Mouse (Mus musculus): ENCODE measurements around the gene Gm11077.

Gm11077 gene

GRCm38 (mm10) chr6:140747591-140747990, 18.5 kb downstream of the Gm11077 start:
- no peak for DNase-seq (ENCODE audit: low read depth)

- DNase-seq (ENCODE audit: low read depth), result no peak
Observed at GRCm38 (mm10) chr6:140750371-140751080, 21.4 kb downstream of the Gm11077 start.

GRCm38 (mm10) chr6:140766365-140766764, 37.3 kb downstream of the Gm11077 start:
- peak; percentile 76 for DNase-seq (ENCODE audit: low read depth)

- peak; percentile 32 for DNase-seq (ENCODE audit: low read depth)
Observed at GRCm38 (mm10) chr6:140767237-140767636, 38.2 kb downstream of the Gm11077 start.

GRCm38 (mm10) chr6:140768180-140768579, 39.1 kb downstream of the Gm11077 start:
- peak; percentile 29 for DNase-seq (ENCODE audit: low read depth)

- no peak for DNase-seq (ENCODE audit: low read depth)
Observed at GRCm38 (mm10) chr6:140768859-140769640, 40.0 kb downstream of the Gm11077 start.

- no peak for DNase-seq (ENCODE audit: low read depth)
Observed at GRCm38 (mm10) chr6:140776274-140776673, 47.2 kb downstream of the Gm11077 start.

GRCm38 (mm10) chr6:140782524-140782923, 53.4 kb downstream of the Gm11077 start:
- no peak for DNase-seq (ENCODE audit: low read depth)

GRCm38 (mm10) chr6:140786058-140786457, 57.0 kb downstream of the Gm11077 start:
- no peak for DNase-seq (ENCODE audit: low read depth)

GRCm38 (mm10) chr6:140789850-140790249, 60.8 kb downstream of the Gm11077 start:
- DNase-seq (ENCODE audit: low read depth), result peak; percentile 15

GRCm38 (mm10) chr6:140793676-140794262, 64.7 kb downstream of the Gm11077 start:
- no peak for DNase-seq (ENCODE audit: low read depth)

GRCm38 (mm10) chr6:140798841-140799240, 69.8 kb downstream of the Gm11077 start:
- no peak for DNase-seq (ENCODE audit: low read depth)

- no peak for DNase-seq (ENCODE audit: low read depth)
Observed at GRCm38 (mm10) chr6:140799435-140800040, 70.5 kb downstream of the Gm11077 start.

GRCm38 (mm10) chr6:140800587-140800986, 71.5 kb downstream of the Gm11077 start:
- DNase-seq (ENCODE audit: low read depth), result no peak
